Mouse (Mus musculus) cerebellum, adult 9-10 months (tissue): ENCODE measurements around the gene Myo5c.
A peak's percentile ranks its signal among the peaks of the same experiment; 100 is the strongest.

Source experiments
- DNase-seq: peaks from one replicate; pipeline ENCODE4 v3.0.0; 2022

Myo5c gene

DNA sequence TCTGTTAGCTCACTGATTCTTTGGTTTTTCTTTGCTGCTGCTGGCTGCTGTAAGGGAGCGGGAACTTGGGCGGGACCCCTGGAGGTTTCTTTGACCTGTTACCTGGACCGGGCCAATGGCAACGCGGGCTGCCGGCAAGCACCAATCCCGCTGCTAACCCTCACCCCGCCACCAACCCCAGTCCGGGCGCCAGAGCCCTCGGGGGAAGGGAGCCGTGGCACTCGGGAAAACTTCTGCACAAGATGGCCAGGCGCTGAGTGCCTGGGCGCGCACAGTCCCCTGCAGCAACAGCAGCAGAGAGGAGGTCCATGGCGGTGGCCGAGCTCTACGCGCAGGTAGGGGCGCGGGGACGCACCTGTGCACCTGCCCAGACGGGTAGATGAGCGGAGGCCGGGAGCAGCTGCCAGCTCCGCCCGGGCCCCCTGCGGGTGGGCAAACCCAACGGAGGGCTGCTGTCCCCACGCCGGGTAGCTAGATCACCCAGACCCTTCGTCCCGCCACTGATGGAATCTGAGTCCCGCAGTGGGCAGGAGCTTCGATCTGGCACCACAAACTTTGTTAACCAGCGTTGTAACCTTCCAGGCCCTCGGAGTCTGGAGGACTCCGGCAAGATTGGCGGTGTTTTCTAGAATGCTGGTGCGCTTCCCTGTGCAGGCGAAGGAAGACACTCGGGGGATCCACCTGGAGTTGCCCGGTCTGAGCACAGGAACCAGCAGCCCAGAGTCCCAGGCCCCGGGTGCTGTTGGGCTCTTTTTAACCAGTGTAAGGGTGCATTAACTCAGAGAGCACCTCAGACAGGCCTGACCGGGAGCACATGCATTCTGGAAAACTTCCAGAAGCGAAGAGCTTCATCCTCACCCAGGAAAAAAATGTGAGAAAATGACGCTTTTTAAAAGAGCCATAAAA is at the start of gene Myo5c:
Myo5c (plus strand) TSS at position 180 of the 906 bp plus-strand sequence.
- DNase-seq: no peak

DNA sequence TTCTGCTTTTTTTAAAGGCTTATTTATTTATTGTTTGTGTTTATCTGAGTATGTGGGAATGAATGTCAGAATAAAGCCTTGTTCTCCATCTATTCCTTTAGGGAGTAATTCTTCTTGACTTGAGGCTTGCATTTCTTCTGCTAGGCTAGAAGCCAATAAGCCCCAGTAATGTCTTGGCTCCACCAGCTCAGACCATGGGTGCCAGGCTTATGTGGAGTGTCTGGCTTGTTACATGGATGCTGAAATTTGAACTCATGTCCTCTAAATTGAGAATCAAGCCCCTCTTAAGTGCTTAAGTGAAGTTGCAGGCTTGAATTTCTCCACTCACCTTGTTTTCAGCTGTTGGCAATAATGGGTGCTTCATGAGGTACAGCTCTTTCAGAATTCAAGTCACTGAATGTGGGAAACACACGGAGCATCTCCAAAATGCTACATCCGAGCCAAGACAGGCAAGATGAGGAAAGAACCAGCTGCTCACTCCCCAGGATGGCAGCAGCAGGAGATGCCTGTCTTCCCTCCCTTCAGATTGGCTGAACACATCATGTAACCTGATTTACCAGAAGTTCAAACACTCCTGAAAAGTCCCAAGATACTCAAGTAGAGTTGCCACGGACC is 44.1 kb upstream of the Myo5c start:
- DNase-seq: peak; percentile 76

DNA sequence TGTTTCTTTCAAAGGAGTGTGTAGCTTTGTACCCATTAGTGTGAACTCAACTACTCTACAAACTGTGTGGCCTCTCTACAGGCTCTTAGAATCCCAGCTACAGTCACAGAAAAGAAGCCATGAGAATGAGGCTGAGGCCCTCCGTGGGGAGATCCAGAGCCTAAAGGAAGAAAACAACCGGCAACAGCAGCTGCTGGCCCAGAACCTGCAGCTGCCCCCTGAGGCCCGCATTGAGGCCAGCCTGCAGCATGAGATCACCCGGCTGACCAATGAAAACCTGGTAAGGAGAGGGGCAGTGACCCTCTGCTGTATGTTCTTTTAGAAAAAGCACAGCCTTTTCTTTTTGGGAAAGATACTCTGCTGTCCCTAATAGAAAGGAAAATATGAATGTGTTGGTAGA is 38.0 kb upstream of the Myo5c start:
- DNase-seq: no peak

DNA sequence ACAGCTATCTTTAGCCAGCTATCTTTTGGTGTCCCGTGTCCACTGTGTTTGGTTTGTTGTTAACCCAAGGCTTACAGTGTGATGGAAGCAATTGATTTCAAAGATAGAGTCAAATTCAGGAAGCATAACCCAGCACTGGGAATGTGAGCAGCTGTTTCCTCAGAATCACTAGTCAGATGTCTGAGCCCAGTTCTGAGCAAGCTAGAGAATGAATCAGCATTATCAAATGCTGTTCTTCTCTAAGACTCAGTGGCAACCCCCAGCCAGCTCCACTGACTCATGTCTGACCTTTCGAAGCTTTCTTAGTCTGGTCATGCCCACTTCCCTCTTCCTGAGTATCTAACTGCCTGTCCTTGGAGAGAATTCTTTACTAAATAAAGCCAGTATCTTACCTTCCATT is 35.5 kb upstream of the Myo5c start:
- no peak for DNase-seq

DNA sequence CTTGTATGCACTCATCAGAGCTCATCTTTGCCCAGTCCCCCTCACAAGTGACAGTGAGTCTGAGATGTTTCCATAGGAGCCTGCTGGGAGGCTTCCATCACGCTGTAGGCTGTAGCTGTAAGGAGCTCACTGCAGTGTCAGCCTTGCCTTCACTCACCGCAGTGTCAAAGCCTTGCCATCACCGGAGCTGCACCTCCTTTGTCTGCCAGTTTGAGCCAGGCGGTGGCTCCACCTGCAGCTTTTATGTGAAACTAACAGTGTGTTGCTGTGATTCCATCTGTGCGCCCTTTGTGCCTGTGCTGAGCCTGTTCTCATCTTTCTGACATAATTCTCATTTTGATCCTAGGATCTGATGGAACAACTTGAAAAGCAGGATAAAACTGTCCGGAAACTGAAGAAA is 34.5 kb upstream of the Myo5c start:
- DNase-seq: peak; percentile 87

DNA sequence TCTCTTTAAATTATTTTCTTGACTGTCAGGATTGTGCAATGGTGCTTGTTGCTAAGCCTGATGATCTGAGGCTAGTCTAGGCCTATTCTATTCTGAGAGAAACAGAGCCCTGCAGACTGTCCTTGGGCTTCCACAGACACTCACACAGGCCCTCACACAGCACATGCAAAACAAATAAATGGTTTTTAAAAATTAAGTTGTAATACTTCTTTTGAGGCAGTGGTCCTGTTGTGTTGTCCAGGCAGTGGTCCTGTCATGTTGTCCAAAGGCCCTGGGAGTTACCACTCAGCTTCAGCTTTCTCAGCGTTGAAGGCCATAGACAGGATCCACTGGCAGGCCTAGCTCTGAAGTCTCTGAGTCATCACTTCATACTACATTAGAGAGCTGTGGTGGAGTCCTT is 30.3 kb upstream of the Myo5c start:
- DNase-seq: no peak

DNA sequence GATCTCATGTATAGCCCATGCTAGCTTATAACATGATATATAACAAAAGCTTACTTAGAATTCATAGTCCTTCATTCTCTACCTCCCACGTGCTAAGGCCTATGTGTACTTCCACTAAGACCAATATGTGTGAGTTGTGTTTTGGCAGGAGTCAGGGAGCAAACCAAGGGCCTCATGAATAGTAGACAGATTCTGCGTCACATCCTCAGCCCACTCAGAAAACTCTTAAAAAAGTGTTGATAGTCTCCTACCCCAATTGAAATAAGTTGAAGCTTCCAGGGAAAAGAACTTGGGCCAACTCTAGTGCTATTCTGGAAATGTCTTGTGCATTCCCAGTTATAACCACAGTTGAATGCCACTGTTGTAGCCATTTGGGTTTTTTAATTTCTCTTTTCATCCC is 29.8 kb upstream of the Myo5c start:
- DNase-seq: no peak

DNA sequence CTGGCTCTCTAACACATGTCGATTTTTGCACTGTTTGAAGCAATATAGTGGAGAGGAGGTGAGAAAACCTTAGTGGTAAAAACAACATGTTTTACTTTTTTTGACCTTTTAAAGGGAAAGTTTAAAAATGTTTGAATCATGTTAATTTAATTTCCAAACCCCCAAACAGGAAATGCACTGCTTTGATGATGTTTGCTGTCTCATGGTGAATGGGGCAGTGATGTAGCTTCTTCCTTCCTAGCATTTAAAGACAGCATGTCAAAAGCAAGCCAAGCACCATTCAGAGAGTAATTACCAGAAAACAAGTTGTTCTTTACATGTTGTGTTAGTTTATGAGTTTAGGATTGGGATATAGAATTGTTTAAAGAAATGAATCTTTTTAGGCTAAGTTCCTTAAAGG is 22.6 kb upstream of the Myo5c start:
- no peak for DNase-seq

DNA sequence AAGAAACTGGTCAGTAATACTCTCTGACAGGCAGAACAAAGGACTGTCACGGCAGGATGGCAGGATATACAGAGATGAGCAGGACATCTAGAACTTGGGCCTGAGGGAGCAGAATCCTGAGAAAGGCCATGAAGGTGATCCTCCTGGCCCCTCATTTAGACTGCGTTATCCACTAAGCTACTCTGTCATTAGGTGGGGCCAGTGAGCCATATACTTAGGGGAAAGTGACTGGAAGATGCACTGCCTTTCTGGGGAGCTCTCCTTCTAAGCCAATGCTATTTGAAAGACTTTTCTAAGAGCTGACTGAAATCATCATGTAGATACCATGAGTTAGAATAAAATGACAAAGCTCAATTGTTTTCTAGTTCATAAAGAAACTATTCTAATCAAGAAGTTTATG is 21.6 kb upstream of the Myo5c start:
- DNase-seq: no peak

DNA sequence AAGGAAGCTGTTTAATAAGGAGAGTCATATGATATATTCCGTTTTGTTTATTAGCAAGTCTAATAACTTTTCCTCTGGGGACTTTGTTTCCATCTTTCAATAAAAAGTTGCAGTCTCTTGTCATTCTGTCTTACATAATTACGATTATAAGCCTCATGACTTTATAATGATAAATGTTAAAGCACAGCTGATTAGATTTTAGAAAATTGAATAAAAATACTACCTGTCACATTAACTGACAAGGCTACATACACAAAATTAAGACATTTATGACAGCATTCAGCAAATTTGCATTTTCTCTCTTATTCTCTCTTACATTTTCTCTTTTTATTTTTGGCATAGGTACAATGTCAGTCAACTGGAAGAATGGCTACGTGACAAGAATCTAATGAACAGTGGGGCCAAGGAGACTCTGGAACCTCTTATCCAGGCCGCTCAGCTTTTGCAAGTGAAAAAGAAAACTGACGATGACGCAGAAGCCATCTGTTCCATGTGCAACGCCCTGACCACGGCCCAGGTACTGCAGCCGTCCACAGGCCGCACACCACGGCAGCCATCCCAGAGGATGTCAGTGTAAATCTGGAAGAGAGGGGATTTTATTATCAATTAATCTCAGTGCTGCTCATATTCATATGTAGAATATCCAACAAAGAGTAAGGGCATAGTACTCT is 16.9 kb upstream of the Myo5c start:
- peak; percentile 76 for DNase-seq

DNA sequence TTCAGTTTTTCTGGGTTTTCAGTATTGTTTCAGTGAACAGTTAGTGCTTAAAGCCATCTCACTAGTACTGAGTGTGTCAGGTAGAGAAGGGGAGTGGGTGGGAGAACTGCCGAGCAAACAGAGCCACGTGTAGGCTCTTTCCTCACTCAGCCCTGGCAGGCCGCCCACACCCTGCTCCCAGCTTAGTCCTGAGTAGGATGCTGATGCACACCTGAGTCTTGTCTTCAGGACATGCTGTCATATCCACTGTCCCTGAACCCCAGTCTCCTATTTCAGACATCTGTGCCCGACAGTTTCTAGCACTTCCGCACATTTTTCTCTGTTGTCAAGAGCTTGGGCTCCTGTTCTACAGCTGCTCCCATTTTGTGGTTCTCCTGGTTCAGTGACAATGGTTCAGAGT is 11.9 kb upstream of the Myo5c start:
- no peak for DNase-seq

DNA sequence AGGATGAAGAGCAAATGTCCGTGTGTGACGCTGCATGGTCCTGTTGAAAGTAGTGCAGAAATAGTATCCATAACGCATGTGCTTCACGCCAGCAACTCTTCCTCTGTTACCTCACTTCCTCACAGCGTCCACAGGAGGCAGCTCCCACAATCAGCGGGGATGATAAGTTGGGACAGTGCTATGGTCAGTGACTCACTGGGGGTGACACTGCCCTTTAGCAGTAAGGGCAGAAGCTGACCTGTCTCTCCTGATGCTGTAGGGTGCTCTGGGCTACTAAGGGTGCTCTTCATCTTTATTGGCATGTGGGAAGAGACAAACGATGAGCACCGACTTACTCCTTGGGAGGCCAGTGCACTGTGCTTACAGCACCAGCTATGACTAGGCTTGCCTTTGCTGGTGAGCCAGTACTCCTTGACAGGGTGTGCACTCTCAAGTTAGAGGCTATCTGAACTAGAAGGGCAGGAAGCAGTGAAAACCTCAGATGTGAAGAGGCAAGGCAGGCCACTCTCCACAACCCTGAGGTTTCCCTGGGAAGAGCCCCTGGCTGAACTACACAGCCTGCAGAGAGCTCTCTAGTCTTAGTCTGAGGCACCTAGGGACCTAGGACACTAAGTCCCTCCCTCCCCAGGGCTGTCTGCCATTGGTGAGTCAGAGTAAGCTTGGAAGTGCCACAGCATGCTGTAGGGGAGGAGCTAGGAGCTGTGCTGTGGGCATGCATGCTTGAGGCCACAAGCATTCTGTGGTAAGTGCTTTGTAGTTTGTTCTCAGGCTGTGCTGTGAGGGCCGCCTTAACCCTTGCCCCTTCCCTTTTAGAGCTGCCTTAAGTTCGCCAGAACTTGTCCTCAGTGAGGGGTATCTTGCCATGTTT is 10.2 kb upstream of the Myo5c start:
- no peak for DNase-seq

DNA sequence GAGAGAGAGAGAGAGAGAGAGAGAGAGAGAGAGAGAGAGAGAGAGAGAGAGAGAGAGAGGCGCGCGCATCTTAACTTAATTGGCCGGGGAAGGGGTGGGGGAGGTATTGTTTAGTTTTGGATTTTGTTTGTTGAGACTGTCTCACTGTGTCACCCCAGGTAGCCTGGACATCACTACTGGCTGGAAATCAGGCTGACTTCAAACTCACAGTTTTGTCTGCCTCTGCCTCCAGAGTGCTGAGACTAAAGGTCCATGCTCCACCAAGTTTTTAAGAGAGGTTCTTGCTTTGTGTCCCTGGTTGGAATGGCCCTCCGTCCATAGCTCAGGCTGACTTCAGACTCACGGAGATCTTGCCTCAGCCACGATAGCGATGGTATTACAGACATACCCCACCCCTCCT is 1.0 kb downstream of the Myo5c start:
- DNase-seq: no peak

DNA sequence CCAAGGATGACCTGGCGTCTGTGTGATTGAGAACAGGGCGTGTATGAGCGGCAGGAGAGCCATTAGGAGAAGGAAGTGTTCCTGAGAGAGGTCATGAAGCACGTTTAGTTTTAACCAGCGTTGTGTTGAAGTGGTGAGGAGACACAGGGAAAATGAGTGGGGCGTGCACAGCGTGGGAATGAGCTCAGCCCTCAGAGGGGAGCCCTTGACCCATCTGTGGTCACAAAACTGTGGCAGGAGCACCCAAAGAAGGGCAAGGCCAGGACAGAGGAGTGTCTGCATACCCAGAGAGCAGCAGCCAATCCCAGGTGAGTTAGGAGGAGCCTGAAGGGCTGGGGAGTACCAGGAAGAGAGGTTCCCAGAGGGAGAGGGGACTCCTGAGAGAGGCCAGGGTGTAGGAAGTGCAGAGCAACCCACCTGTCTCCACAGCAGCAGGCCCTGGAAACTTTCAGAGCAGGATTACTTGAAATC is 2.5 kb downstream of the Myo5c start:
- DNase-seq: no peak

DNA sequence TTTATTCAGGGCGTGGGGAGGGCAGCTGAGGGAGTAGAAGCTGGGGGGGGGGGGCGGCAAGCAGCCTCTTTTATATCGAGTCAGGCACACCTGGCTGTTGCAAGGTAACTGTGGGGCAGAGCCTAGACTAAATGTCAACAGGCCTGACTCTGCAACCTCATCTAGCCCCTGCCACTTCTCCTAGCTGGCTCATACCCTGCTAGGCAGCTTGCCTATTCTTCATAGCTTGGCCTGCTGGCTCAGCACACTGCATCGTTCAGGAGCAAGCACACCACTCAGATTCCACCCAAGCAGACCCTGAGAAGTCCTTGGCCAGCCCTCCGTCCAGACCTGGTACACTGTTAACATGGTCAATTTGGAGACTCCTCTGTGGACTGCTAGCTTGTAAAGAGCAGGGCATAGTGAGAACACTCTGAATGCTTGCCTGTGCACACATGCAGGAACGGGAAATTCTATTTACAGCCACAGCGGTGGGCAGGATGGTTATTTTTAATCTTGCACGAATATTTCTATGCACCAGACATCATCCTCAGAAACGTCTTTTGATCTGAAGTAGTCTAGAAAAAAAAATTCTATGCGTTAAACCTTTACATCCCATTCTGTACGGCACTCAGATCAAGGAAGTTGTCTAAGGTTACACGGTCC is 3.3 kb downstream of the Myo5c start:
- no peak for DNase-seq

DNA sequence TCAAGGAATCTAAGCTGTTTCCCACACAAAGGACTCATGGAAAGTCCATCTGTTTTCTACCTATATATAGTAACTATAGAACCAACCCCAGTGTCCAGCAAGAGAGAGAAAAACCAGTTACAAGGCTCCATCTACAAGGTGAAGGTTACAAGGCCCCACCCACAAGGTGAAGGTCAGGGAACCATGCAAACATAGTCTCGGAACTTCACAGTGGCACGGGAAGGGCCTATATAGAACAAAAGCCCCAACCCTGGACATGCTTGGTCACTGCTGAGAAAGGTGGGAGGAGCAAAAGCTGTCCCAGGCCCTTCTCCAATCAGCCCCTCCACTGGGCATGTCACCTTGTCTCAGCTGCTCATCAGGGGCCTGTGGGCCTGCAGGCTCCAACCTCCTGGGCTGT is 3.9 kb downstream of the Myo5c start:
- DNase-seq: no peak

DNA sequence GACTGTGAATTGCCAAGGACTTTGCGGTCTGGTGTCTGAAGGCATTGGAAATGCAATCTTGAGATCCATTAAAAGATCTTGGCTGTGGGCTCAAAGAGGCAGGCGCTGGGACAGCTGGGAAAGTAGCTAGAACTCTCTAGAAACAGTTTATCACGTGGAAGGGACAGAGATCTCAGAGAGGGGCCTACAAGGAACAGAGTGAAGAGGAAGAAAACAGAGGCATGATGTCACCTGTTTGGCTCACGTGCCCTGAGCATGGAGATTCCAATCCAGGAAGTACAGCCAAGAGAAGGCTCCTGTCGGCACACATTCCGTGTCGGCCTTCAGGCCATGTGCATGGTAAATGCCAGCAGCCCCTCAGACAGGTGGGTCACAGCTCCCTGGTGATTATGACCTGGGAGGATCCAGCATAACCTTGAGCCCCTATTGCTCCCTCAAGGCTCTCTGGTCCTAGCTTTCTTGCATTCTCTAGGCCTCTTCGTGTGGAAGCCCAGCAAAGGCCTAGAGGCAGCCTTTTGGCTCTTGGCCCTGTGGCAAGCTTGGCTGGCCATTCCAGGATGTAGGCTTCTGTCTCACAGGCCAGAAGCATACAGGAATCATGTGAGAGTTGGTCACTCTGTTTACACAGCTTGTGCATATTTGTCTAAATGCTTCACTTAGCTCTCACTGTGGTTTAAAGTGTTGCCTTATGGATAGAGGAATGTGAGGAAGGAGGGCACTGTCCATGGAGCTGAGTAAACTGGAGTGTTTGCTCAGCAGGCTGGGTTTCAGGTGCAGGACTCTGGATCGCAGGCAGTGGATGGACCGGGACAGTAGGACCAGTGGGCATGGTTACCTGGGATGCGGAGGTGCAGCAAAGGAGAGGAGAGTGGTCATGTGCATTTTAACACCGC is 4.8 kb downstream of the Myo5c start:
- no peak for DNase-seq

DNA sequence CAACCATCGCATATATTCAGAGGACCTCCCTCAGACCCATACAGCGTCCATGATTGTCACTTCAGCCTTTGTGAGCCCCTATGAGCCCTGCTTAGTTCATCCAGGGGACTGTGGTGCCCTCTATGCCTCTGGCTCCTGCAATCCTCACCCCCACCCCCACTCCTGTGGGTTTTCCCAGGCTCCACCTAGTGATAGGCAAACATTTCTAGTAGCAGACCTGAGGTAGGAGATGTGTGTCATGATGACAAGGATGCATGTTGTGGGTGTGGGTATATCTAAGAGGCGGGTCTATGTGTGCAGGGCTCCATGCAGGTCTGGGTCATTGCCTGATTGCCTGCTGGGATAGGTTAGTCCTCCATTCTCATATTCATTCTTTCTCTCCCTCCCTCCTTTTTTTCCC is 6.4 kb downstream of the Myo5c start:
- DNase-seq: no peak

DNA sequence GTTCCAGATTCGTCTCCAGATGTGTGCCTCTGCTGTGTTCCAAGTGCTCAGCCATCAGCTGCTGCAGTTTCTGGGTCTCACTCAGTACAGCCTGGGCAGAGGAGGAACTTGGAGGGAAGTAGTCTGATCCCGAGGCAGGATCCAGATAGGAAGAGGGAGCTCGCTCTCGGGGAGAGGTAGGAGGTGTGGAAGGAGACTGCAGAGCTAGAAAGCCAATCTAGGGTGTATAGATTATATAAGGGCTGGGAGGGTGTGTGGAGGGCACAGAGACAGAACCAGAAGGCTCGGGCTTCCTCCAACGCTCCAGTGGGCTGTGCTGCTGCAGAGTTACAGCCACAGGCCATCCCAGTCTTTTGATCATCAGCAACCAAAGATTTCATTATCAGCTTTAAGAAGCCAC is 11.2 kb downstream of the Myo5c start:
- DNase-seq: no peak

DNA sequence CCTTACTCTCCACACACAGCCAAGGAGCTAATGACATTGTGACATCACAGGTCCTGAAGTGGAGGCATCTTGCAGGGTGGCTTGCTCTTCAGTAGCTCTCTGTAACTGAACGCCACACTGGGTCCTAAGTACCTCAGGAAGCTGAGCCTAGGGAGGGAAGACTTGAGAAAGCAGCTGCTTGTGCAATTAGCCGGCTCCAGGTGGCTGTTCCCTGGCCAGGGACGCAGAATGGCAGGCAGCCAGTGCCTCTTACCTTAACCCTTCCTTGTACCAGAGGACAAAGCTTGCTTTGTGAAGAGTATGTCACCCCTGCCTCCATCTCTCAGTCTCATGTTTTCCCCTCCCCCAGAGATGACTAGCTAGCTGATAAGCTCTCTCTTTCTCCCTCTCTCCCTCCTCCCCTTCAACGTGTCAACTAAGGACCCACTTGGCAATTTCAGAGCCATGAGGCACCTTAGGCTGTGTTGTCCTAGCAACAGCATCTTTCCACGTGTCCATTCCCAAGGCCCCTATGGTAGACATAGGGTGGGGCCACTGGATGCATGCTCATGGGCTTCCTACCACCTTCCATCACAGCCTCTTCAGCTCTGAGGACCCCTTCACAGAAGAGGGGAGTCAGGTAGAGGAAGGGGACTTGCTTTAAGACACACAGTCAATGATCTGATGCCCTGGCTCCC is 12.0 kb downstream of the Myo5c start:
- DNase-seq: peak; percentile 87

DNA sequence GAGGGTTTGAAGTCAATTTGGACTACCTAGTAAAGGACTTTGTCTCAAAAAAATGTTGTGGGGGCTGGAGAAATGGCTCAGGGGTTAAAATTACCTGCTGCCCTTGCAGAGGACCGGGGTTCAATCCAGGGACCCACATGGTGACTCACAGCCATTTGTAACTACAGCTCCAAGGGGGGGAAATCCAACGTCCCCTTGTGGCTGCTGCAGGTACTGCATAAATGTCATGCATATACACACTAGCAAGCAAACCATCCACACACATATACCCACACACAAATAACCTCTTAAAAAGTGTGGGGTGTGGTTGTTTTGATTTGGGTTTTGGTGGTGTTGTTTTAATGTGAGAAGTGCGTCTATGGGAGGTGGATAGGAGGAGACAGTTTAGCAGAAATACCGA is 12.7 kb downstream of the Myo5c start:
- no peak for DNase-seq
